Mouse (Mus musculus): Measurements from ENCODE around the gene Otx1.

Gene Otx1

GRCm38 (mm10) chr11:21950094-21950493 lies 52.6 kb downstream of the Otx1 start:
- intact Hi-C loops (cut with DNase I): no loop called here

All from adrenal gland (tissue).